Mouse (Mus musculus) olfactory bulb, adult 2 months (tissue): ENCODE measurements at regions not wholly inside any gene's neighbourhood (a gene's known extent, or its start where the extent isn't known, plus 50 kb on each side); places are given as distances from the start of the nearest gene placed in this dataset.

ENCODE experiments used
- CTCF ChIP-seq: fragments of 200-500 bp; IDR thresholded peaks from 2 replicates; pipeline ENCODE4 v1.5.1; 2012; ENCODE audit warnings: low read depth, mild to moderate bottlenecking, low read length, moderate library complexity; ENCODE audit not compliant: insufficient read depth
- POLR2A ChIP-seq: fragments of 200-500 bp; IDR thresholded peaks from 2 replicates; pipeline ENCODE4 v1.6.1; 2012; ENCODE audit warnings: mild to moderate bottlenecking, low read depth, low read length, moderate library complexity; ENCODE audit not compliant: insufficient read depth

GRCm38 (mm10) chr16:15175516-15175915 lies 141.7 kb upstream of the Gm21897 start:
- no peak for TF ChIP-seq CTCF
- no peak for TF ChIP-seq POLR2A
